Mouse (Mus musculus): Measurements from ENCODE around the gene Car3.

Car3 gene

GRCm38 (mm10) chr3:14911992-14912582 lies 48.8 kb downstream of the Car3 start:
- no peak for DNase-seq (ENCODE audit: low spot score in 2 of 2)

GRCm38 (mm10) chr3:14913774-14914173 lies 50.5 kb downstream of the Car3 start:
- no peak for DNase-seq (ENCODE audit: low spot score in 2 of 2)

GRCm38 (mm10) chr3:14915355-14915754 lies 52.0 kb downstream of the Car3 start:
- DNase-seq (ENCODE audit: low spot score in 2 of 2): no peak

- no peak for DNase-seq (ENCODE audit: low spot score in 2 of 2)
Observed at GRCm38 (mm10) chr3:14917261-14917660, 53.9 kb downstream of the Car3 start.

Data from natural killer cell, adult 2 months (primary cell).